Mouse (Mus musculus): ENCODE results near the gene AV320801.
"Not testable (repeated sequence)": the region's sequence is repeated elsewhere in the genome, so short reads cannot be mapped to it uniquely, and the experiment has no call there.

AV320801 gene

GRCm38 (mm10) chrX:135494288-135494687, at the start of gene AV320801:
AV320801 (plus strand) TSS chrX:135494588.
- not testable (repeated sequence) for DNase-seq

GRCm38 (mm10) chrX:135464160-135464559, 30.2 kb upstream of the AV320801 start:
- not testable (repeated sequence) for DNase-seq

- not testable (repeated sequence) for DNase-seq
These were observed 12.5 kb upstream of the AV320801 start for GRCm38 (mm10) chrX:135481902-135482301.

GRCm38 (mm10) chrX:135483183-135483582, 11.2 kb upstream of the AV320801 start:
- DNase-seq = not testable (repeated sequence)
